In the genomic region with DNA sequence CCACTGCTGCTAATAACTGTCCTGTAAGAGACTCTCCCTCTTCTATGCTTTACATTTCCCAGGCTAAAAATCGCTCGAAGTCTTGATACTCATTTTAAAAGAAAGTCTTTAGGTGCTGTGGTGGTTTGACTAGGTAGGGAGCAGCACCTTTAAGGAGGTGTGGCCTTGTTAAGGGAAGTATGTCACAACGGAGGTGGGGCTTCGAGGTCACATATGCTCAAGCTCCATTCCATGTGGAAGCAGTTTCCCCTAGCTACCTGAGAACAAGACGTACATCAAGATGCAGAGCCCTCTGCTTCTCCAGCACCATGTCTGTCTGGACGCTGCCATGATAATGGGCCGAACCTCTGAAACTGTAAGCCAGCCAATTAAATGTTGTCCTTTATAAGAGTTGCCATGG, we compare ENCODE assay signal across 31 mouse cellular contexts. TPM values are rescaled to one million over a fixed set of nuclear protein-coding genes. Genes with fewer than 3 reads are reported as not detected.
DNase-seq lines count a peak whose midpoint lies in the region; ATAC-seq and TF ChIP-seq lines count a peak whose summit lies in the region.
"Had no signal": no experiment of that assay in that cellular context is flagged by ENCODE, and none has a peak within 500 bp of the region (broad histone marks: within the 10 kb centered on the region; RNA-seq: fewer than 3 reads in every experiment).

No protein-coding gene starts in this region.

- TF ChIP-seq CTCF in CH12.LX (conservative IDR thresholded peaks at IDR 0.05 in 1 of 2, IDR thresholded peaks at IDR 0.05 in 1 of 2; ENCODE audit: low read depth in 2 of 2, low read length in 2 of 2) (no peak), MEL (IDR thresholded peaks at IDR 0.05 in 2 of 3, conservative IDR thresholded peaks at IDR 0.05 in 1 of 3; ENCODE audit: control insufficient read depth in 1 of 3, insufficient read depth in 1 of 3, low read depth in 2 of 3, low read length in 3 of 3, poor library complexity in 1 of 3, severe bottlenecking in 1 of 3) (no peak)

- in situ Hi-C loops in CH12.LX (cut with MboI; ENCODE audit: low pct_ligation_motif_present, low pct_unique_long_range_greater_than_20kb, low sequenced_read_pairs): no loop called here

- H3K9ac ChIP-seq in CH12.LX (ENCODE audit: insufficient read depth, low read depth) (no peak overlapping the region), MEL (ENCODE audit: control insufficient read depth, low read depth, low read length, poor library complexity, severe bottlenecking) (no peak overlapping the region)
- H3K9ac ChIP-seq: embryonic facial prominence, embryonic 13.5 days; forebrain, embryonic 12.5 days; forebrain, embryonic 15.5 days; heart, embryonic 12.5 days; heart, embryonic 15.5 days; hindbrain, embryonic 14.5 days had no signal

- H3K27me3 ChIP-seq in CH12.LX (replicated peaks) (no peaks in the 10 kb centered on the region), MEL (ENCODE audit: control insufficient read depth in 1 of 2, insufficient read depth in 2 of 2, low read length in 2 of 2) (no peaks in the 10 kb centered on the region)
- no peaks in the 10 kb centered on the region for H3K27me3 ChIP-seq in midbrain, embryonic 10.5 days (ENCODE audit: low read depth, poor library complexity, severe bottlenecking)
- H3K27me3 ChIP-seq: embryonic facial prominence, embryonic 13.5 days; forebrain, embryonic 12.5 days; forebrain, embryonic 15.5 days; heart, embryonic 12.5 days; heart, embryonic 15.5 days; Patski had no signal

- no peak overlapping the region for H3K4me3 ChIP-seq in CH12.LX (replicated peaks in 1 of 3; ENCODE audit: low read depth in 2 of 3, low read length in 2 of 3, poor library complexity in 1 of 3)
- H3K4me3 ChIP-seq in MEL (ENCODE audit: control insufficient read depth in 1 of 2, insufficient read depth in 1 of 2, low read depth in 2 of 2, low read length in 2 of 2): no peak overlapping the region
- no peak overlapping the region for H3K4me3 ChIP-seq in midbrain, embryonic 10.5 days
- H3K4me3 ChIP-seq: embryonic facial prominence, embryonic 10.5 days; embryonic facial prominence, embryonic 13.5 days; erythroblast, embryonic 14.5 days; forebrain, embryonic 12.5 days; forebrain, embryonic 15.5 days; gastrocnemius, adult 2 months; heart, embryonic 12.5 days; heart, embryonic 15.5 days had no signal

- TF ChIP-seq EP300 in CH12.LX (IDR thresholded peaks at IDR 0.05; ENCODE audit: low read length): no peak
- no peak for TF ChIP-seq EP300 in MEL (IDR thresholded peaks at IDR 0.05; ENCODE audit: low read depth in 1 of 2, low read length in 2 of 2)

- H3K27ac ChIP-seq in CH12.LX (ENCODE audit: insufficient read depth, low read depth) (no peak overlapping the region), MEL (ENCODE audit: control insufficient read depth, low read depth, low read length) (no peak overlapping the region)
- no peak overlapping the region for H3K27ac ChIP-seq in midbrain, embryonic 10.5 days (replicated peaks)
- H3K27ac ChIP-seq: embryonic facial prominence, embryonic 10.5 days; embryonic facial prominence, embryonic 13.5 days; forebrain, embryonic 12.5 days; forebrain, embryonic 15.5 days; gastrocnemius, adult 2 months; heart, embryonic 15.5 days; hindbrain, embryonic 14.5 days; hindbrain, postnatal 0 days had no signal

- no peak for TF ChIP-seq POLR2A in CH12.LX (IDR thresholded peaks at IDR 0.05; ENCODE audit: low read depth, low read length)
- TF ChIP-seq POLR2A in MEL (IDR thresholded peaks at IDR 0.05; ENCODE audit: control insufficient read depth in 1 of 2, insufficient read depth in 1 of 2, low read depth in 1 of 2, low read length in 2 of 2, poor library complexity in 1 of 2): no peak

- H3K4me1 ChIP-seq in CH12.LX (ENCODE audit: control insufficient read depth in 1 of 2, insufficient read depth in 2 of 2) (peaks cover 0 to 27% of the 10 kb centered on the region in 2 experiments; a peak in 2 of 4 replicates), MEL (ENCODE audit: control insufficient read depth in 1 of 2, insufficient read depth in 2 of 2, low read length in 2 of 2) (peaks cover 0 to 11% of the 10 kb centered on the region in 2 experiments)
- H3K4me1 ChIP-seq in midbrain, embryonic 10.5 days: peaks cover 10% of the 10 kb centered on the region

- dilution Hi-C loops in CH12.LX (cut with MboI; ENCODE audit: extremely low pct_ligation_motif_present, extremely low pct_unique_long_range_greater_than_20kb, low sequenced_read_pairs): no loop called here

- ATAC-seq in frontal cortex, adult (ENCODE audit: low TSS enrichment): peak; percentile 44; the same call in 1 of the 2 replicates
- ATAC-seq in granulocyte monocyte progenitor cell, adult 5-6 weeks (replicated peaks; ENCODE audit: poor library complexity, severe bottlenecking): 0 out of 2 replicates have a peak, but pooled peaks have one; percentile 21
- ATAC-seq: activated CD4-positive, CD25-positive, alpha-beta regulatory T cell, adult 4 months; forebrain, embryonic 15.5 days; hindbrain, postnatal 0 days; inflammation-experienced regulatory T-cells, adult 6 months; Patski had no signal

- WGBS in midbrain, embryonic 10.5 days: 92% methylated on average over 7 of the region's 7 CpGs

- no peak overlapping the region for H3K4me2 ChIP-seq in CH12.LX (ENCODE audit: insufficient read depth, low read depth, poor library complexity, severe bottlenecking)
- H3K4me2 ChIP-seq: embryonic facial prominence, embryonic 13.5 days; forebrain, embryonic 12.5 days; forebrain, embryonic 15.5 days; heart, embryonic 12.5 days; heart, embryonic 15.5 days; hindbrain, embryonic 14.5 days had no signal

- H3K9me3 ChIP-seq in CH12.LX (replicated peaks; ENCODE audit: low read length): no peaks in the 10 kb centered on the region
- H3K9me3 ChIP-seq in MEL (replicated peaks; ENCODE audit: insufficient read depth, low read length): no peaks in the 10 kb centered on the region
- H3K9me3 ChIP-seq in midbrain, embryonic 10.5 days (replicated peaks): no peaks in the 10 kb centered on the region
- H3K9me3 ChIP-seq: embryonic facial prominence, embryonic 10.5 days; embryonic facial prominence, embryonic 13.5 days; forebrain, embryonic 12.5 days; forebrain, embryonic 15.5 days; heart, embryonic 12.5 days; heart, embryonic 15.5 days had no signal

- H3K36me3 ChIP-seq in CH12.LX (replicated peaks in 1 of 2; ENCODE audit: control insufficient read depth in 1 of 2, insufficient read depth in 1 of 2, low read length in 1 of 2) (peaks cover 30 to 71% of the 10 kb centered on the region in 2 experiments), MEL (ENCODE audit: control insufficient read depth in 1 of 2, insufficient read depth in 2 of 2, low read length in 2 of 2) (peaks cover 16 to 21% of the 10 kb centered on the region in 2 experiments)
- H3K36me3 ChIP-seq in midbrain, embryonic 10.5 days: peaks cover 20% of the 10 kb centered on the region

- H3K79me2 ChIP-seq in CH12.LX (replicated peaks; ENCODE audit: control insufficient read depth, extremely low read depth, insufficient read depth, poor library complexity, severe bottlenecking) (peaks cover 41% of the 10 kb centered on the region), MEL (ENCODE audit: control insufficient read depth, insufficient read depth, low read length, poor library complexity) (peaks cover 39% of the 10 kb centered on the region)

- no peak for DNase-seq in frontal cortex, postnatal 36 days (ENCODE audit: low spot score in 2 of 2)
- DNase-seq in CH12.LX (ENCODE audit: extremely low read depth): peak; percentile 10
- DNase-seq in MEL (ENCODE audit: low read depth, low spot score): peak; percentile 22
- no peak for DNase-seq in kidney, postnatal 25 days
- DNase-seq in midbrain, embryonic 10.5 days (ENCODE audit: low spot score): no peak
- DNase-seq: adrenal gland, adult 8-10 months; adrenal gland, postnatal 25 days; cerebellum, adult 11-12 months; cerebellum, adult 8-10 months; cerebellum, postnatal 10 days; cerebellum, postnatal 36 days; embryo, embryonic 11 days; gastrocnemius, adult 2 months; gastrocnemius, postnatal 14 days; heart, adult 18-20 months; heart, postnatal 10 days; heart, postnatal 4 days had no signal

- no peak for TF ChIP-seq RAD21 in CH12.LX (IDR thresholded peaks at IDR 0.05; ENCODE audit: low read depth, low read length)
- no peak for TF ChIP-seq RAD21 in MEL (IDR thresholded peaks at IDR 0.05; ENCODE audit: low read depth, low read length)

TF ChIP-seq in MEL, 35 proteins besides CTCF, POLR2A, EP300 and RAD21 (continues in another document):
- TF ChIP-seq TCF12 (IDR thresholded peaks at IDR 0.05; ENCODE audit: low read depth, low read length): no peak

RNA-seq across cellular contexts. Expression of gene Gskip, which starts 6.4 kb away (rescaled TPM):
- total RNA-seq in CH12.LX (2012; rRNA removed) (12.3 and 13.9 TPM in 2 replicates), CH12.LX (2014; rRNA removed) (21.9 TPM in 2 replicates), MEL (2012; rRNA removed) (12.0 and 12.6 TPM in 2 replicates)
- polyA plus RNA-seq in CH12.LX (2012; ENCODE audit: insufficient read length, low read depth) (13.3 and 15.9 TPM in 2 replicates), MEL (2012; ENCODE audit: insufficient read depth in 1 of 2, insufficient read length in 2 of 2, low read depth in 1 of 2, low replicate concordance in 2 of 2, missing spikeins in 1 of 2) (10 to 100 TPM in 1 of 2 experiments, not detected in 1; 13.9 TPM)
- 12.5 and 16.3 TPM in 2 replicates for total RNA-seq in granulocyte monocyte progenitor cell, adult 5-6 weeks (2014; fragmentation: Nextera tagmentation)
- total RNA-seq in granulocyte monocyte progenitor cell, adult 5-6 weeks (2017): 10.4 and 15.7 TPM in 2 replicates
- 38.1 and 42.0 TPM in 2 replicates for polyA plus RNA-seq in midbrain, embryonic 10.5 days (2016; fragmentation: Nextera tagmentation; extraction: Ambion mirVana)

RNA-seq across cellular contexts. Expression of gene Atg2b, which starts 6.8 kb away (rescaled TPM):
- total RNA-seq in CH12.LX (2012; rRNA removed) (27.3 and 28.5 TPM in 2 replicates), CH12.LX (2014; rRNA removed) (26.6 and 26.9 TPM in 2 replicates), MEL (2012; rRNA removed) (28.3 and 31.3 TPM in 2 replicates)
- polyA plus RNA-seq in CH12.LX (2012; ENCODE audit: insufficient read length, low read depth) (24.1 and 28.4 TPM in 2 replicates), MEL (2012; ENCODE audit: insufficient read depth in 1 of 2, insufficient read length in 2 of 2, low read depth in 1 of 2, low replicate concordance in 2 of 2, missing spikeins in 1 of 2) (10 to 100 TPM in 1 of 2 experiments, not detected in 1; 35.9 TPM)
- 38.3 and 40.6 TPM in 2 replicates for total RNA-seq in granulocyte monocyte progenitor cell, adult 5-6 weeks (2014; fragmentation: Nextera tagmentation)
- total RNA-seq in granulocyte monocyte progenitor cell, adult 5-6 weeks (2017): 18.9 and 21.2 TPM in 2 replicates
- 8.8 and 11.5 TPM in 2 replicates for polyA plus RNA-seq in midbrain, embryonic 10.5 days (2016; fragmentation: Nextera tagmentation; extraction: Ambion mirVana)

RNA-seq across cellular contexts. Expression of gene Ak7, which starts 27.6 kb away (rescaled TPM):
- total RNA-seq in CH12.LX (2012; rRNA removed) (0.13 and 0.38 TPM in 2 replicates), CH12.LX (2014; rRNA removed) (0.11 and 0.24 TPM in 2 replicates), MEL (2012; rRNA removed) (0.13 and 0.31 TPM in 2 replicates)
- polyA plus RNA-seq in CH12.LX (2012; ENCODE audit: insufficient read length, low read depth) (0.46 and 0.51 TPM in 2 replicates), MEL (2012; ENCODE audit: insufficient read depth in 1 of 2, insufficient read length in 2 of 2, low read depth in 1 of 2, low replicate concordance in 2 of 2, missing spikeins in 1 of 2) (under 1 TPM in 1 of 2 experiments, not detected in 1; 0.36 TPM)
- 0.21 TPM in 1 of 2 replicates, not detected in the other for total RNA-seq in granulocyte monocyte progenitor cell, adult 5-6 weeks (2014; fragmentation: Nextera tagmentation)
- not detected in 2 replicates for total RNA-seq in granulocyte monocyte progenitor cell, adult 5-6 weeks (2017)
- polyA plus RNA-seq in midbrain, embryonic 10.5 days (2016; fragmentation: Nextera tagmentation; extraction: Ambion mirVana): 0.11 and 0.16 TPM in 2 replicates
- total RNA-seq: gastrocnemius, adult 2 months; gastrocnemius, postnatal 14 days; heart, postnatal 10 days had no signal
- polyA plus RNA-seq: erythroblast, embryonic 14.5 days; Patski had no signal

Comparison
In these comparisons a context has a peak if more than half of its experiments do, and no peak if none do; other contexts are left out.
1. DNase-seq: peak in CH12.LX (single experiment) and MEL (single experiment); none in frontal cortex, postnatal 36 days (0 of 2), kidney, postnatal 25 days (0 of 2) and midbrain, embryonic 10.5 days (single experiment).